Mouse (Mus musculus): Measurements from ENCODE around the gene Rwdd3.

GRCm38 (mm10) chr3:121217011-121217410 lies 45.5 kb upstream of the Rwdd3 start:
- no peak for TF ChIP-seq CTCF (IDR thresholded peaks at IDR 0.05; ENCODE audit: low read depth)
- no peak for TF ChIP-seq EP300 (optimal IDR thresholded peaks at IDR 0.05)
